Mouse (Mus musculus): ENCODE data around the gene Cald1. TPM values are rescaled to one million over a fixed set of nuclear protein-coding genes. Genes with fewer than 3 reads are reported as not detected.

Cald1 gene
- polyA plus RNA-seq, 1 experiment from 2014 or later: 301 TPM

GRCm38 (mm10) chr6:34682126-34682525 lies 83.8 kb downstream of the Cald1 start:
- H3K4me2 ChIP-seq (replicated peaks; ENCODE audit: low read depth): no peak overlapping the region
- no peak for DNase-seq (ENCODE audit: low spot score)
- TF ChIP-seq CTCF (IDR thresholded peaks at IDR 0.05; ENCODE audit: low read depth) (no peak), EP300 (optimal IDR thresholded peaks at IDR 0.05) (no peak)
- WGBS: 52% methylated on average over 8 of the region's 8 CpGs
- no peak for ATAC-seq (ENCODE audit: low FRiP score, low TSS enrichment)
- no peaks in the 10 kb centered on the region for H3K4me1 ChIP-seq (replicated peaks; ENCODE audit: control insufficient read depth, insufficient read depth)
- no peak overlapping the region for H3K27ac ChIP-seq (replicated peaks)
- H3K9me3 ChIP-seq (ENCODE audit: control insufficient read depth, low read length): no peaks in the 10 kb centered on the region
- no peaks in the 10 kb centered on the region for H3K27me3 ChIP-seq (ENCODE audit: control insufficient read depth, insufficient read depth, low read length)
- H3K36me3 ChIP-seq (ENCODE audit: control insufficient read depth, insufficient read depth, low read length): no peaks in the 10 kb centered on the region
- H3K4me3 ChIP-seq (ENCODE audit: low read depth, low read length): no peak overlapping the region
- H3K9ac ChIP-seq (ENCODE audit: low read length): no peak overlapping the region

- WGBS: 18% methylated on average over 8 of the region's 8 CpGs
- H3K4me1 ChIP-seq (replicated peaks; ENCODE audit: control insufficient read depth, insufficient read depth): no peaks in the 10 kb centered on the region
- no peak for DNase-seq (ENCODE audit: low spot score)
- TF ChIP-seq EP300 (optimal IDR thresholded peaks at IDR 0.05) (no peak), CTCF (IDR thresholded peaks at IDR 0.05; ENCODE audit: low read depth) (no peak)
- no peaks in the 10 kb centered on the region for H3K27me3 ChIP-seq (ENCODE audit: control insufficient read depth, insufficient read depth, low read length)
- H3K27ac ChIP-seq (replicated peaks): 0 out of 2 replicates have a peak overlapping the region, but pooled peaks have one; percentile 25
- ATAC-seq (ENCODE audit: low FRiP score, low TSS enrichment): no peak
- no peak overlapping the region for H3K4me3 ChIP-seq (ENCODE audit: low read depth, low read length)
- no peak overlapping the region for H3K9ac ChIP-seq (ENCODE audit: low read length)
- H3K9me3 ChIP-seq (ENCODE audit: control insufficient read depth, low read length): no peaks in the 10 kb centered on the region
- H3K36me3 ChIP-seq (ENCODE audit: control insufficient read depth, insufficient read depth, low read length): no peaks in the 10 kb centered on the region
- 0 out of 2 replicates have a peak overlapping the region, but pooled peaks have one; percentile 15 for H3K4me2 ChIP-seq (replicated peaks; ENCODE audit: low read depth)
Observed at GRCm38 (mm10) chr6:34684886-34685285, 86.6 kb downstream of the Cald1 start.

GRCm38 (mm10) chr6:34688971-34689370 lies 90.7 kb downstream of the Cald1 start:
- Histone ChIP-seq H3K9ac (ENCODE audit: low read length) (no peak overlapping the region), H3K27me3 (ENCODE audit: control insufficient read depth, insufficient read depth, low read length) (no peaks in the 10 kb centered on the region), H3K4me2 (replicated peaks; ENCODE audit: low read depth) (no peak overlapping the region), H3K27ac (replicated peaks) (no peak overlapping the region), H3K36me3 (ENCODE audit: control insufficient read depth, insufficient read depth, low read length) (no peaks in the 10 kb centered on the region), H3K9me3 (ENCODE audit: control insufficient read depth, low read length) (no peaks in the 10 kb centered on the region), H3K4me3 (ENCODE audit: low read depth, low read length) (no peak overlapping the region), H3K4me1 (replicated peaks; ENCODE audit: control insufficient read depth, insufficient read depth) (no peaks in the 10 kb centered on the region; the same call in 1 of the 2 replicates)
- 57% methylated on average over 2 of the region's 2 CpGs for WGBS
- TF ChIP-seq EP300 (optimal IDR thresholded peaks at IDR 0.05) (no peak), CTCF (IDR thresholded peaks at IDR 0.05; ENCODE audit: low read depth) (no peak)
- DNase-seq (ENCODE audit: low spot score) (no peak), ATAC-seq (ENCODE audit: low FRiP score, low TSS enrichment) (no peak)

- no peaks in the 10 kb centered on the region for H3K27me3 ChIP-seq (ENCODE audit: control insufficient read depth, insufficient read depth, low read length)
- no peak overlapping the region for H3K4me2 ChIP-seq (replicated peaks; ENCODE audit: low read depth)
- H3K27ac ChIP-seq (replicated peaks): no peak overlapping the region
- no peak overlapping the region for H3K9ac ChIP-seq (ENCODE audit: low read length)
- H3K9me3 ChIP-seq (ENCODE audit: control insufficient read depth, low read length): no peaks in the 10 kb centered on the region
- H3K4me1 ChIP-seq (replicated peaks; ENCODE audit: control insufficient read depth, insufficient read depth): no peaks in the 10 kb centered on the region; the same call in 1 of the 2 replicates
- ATAC-seq (ENCODE audit: low FRiP score, low TSS enrichment) (no peak), DNase-seq (ENCODE audit: low spot score) (no peak)
- H3K4me3 ChIP-seq (ENCODE audit: low read depth, low read length): no peak overlapping the region
- H3K36me3 ChIP-seq (ENCODE audit: control insufficient read depth, insufficient read depth, low read length): no peaks in the 10 kb centered on the region
- no peak for TF ChIP-seq CTCF (IDR thresholded peaks at IDR 0.05; ENCODE audit: low read depth)
- TF ChIP-seq EP300 (optimal IDR thresholded peaks at IDR 0.05): no peak
- 62% methylated on average over 7 of the region's 7 CpGs for WGBS
Observed at GRCm38 (mm10) chr6:34691416-34691815, 93.1 kb downstream of the Cald1 start.

GRCm38 (mm10) chr6:34694096-34694495 lies 95.8 kb downstream of the Cald1 start:
- Histone ChIP-seq H3K4me1 (replicated peaks; ENCODE audit: control insufficient read depth, insufficient read depth) (no peaks in the 10 kb centered on the region; the same call in 1 of the 2 replicates), H3K9ac (ENCODE audit: low read length) (no peak overlapping the region), H3K4me3 (ENCODE audit: low read depth, low read length) (no peak overlapping the region), H3K27ac (replicated peaks) (no peak overlapping the region), H3K27me3 (ENCODE audit: control insufficient read depth, insufficient read depth, low read length) (no peaks in the 10 kb centered on the region), H3K9me3 (ENCODE audit: control insufficient read depth, low read length) (no peaks in the 10 kb centered on the region), H3K36me3 (ENCODE audit: control insufficient read depth, insufficient read depth, low read length) (no peaks in the 10 kb centered on the region), H3K4me2 (replicated peaks; ENCODE audit: low read depth) (no peak overlapping the region)
- ATAC-seq (ENCODE audit: low FRiP score, low TSS enrichment) (no peak), DNase-seq (ENCODE audit: low spot score) (no peak)
- TF ChIP-seq EP300 (optimal IDR thresholded peaks at IDR 0.05) (no peak), CTCF (IDR thresholded peaks at IDR 0.05; ENCODE audit: low read depth) (no peak)
- WGBS: 89% methylated on average over 4 of the region's 4 CpGs

GRCm38 (mm10) chr6:34703421-34704120 lies 105.3 kb downstream of the Cald1 start:
- H3K4me3 ChIP-seq (ENCODE audit: low read depth, low read length): no peak overlapping the region
- no peak overlapping the region for H3K9ac ChIP-seq (ENCODE audit: low read length)
- H3K36me3 ChIP-seq (ENCODE audit: control insufficient read depth, insufficient read depth, low read length): no peaks in the 10 kb centered on the region
- H3K9me3 ChIP-seq (ENCODE audit: control insufficient read depth, low read length): peaks cover 5% of the 10 kb centered on the region; the same call in 1 of the 2 replicates
- no peaks in the 10 kb centered on the region for H3K27me3 ChIP-seq (ENCODE audit: control insufficient read depth, insufficient read depth, low read length)
- no peak for DNase-seq (ENCODE audit: low spot score)
- H3K27ac ChIP-seq (replicated peaks): no peak overlapping the region
- peaks cover 9% of the 10 kb centered on the region for H3K4me1 ChIP-seq (replicated peaks; ENCODE audit: control insufficient read depth, insufficient read depth)
- no peak for ATAC-seq (ENCODE audit: low FRiP score, low TSS enrichment)
- WGBS: 87% methylated on average over 1 of the region's 1 CpGs
- no peak overlapping the region for H3K4me2 ChIP-seq (replicated peaks; ENCODE audit: low read depth)
- TF ChIP-seq CTCF (IDR thresholded peaks at IDR 0.05; ENCODE audit: low read depth) (no peak), EP300 (optimal IDR thresholded peaks at IDR 0.05) (no peak)
